Mouse (Mus musculus) embryo, embryonic 11 days (tissue): ENCODE data around the gene Armcx1.
"Not testable (repeated sequence)": the region's sequence is repeated elsewhere in the genome, so short reads cannot be mapped to it uniquely, and the experiment has no call there.

Source experiments
- DNase-seq: peaks from one replicate; pipeline ENCODE4 v3.0.0-alpha.2; 2015

Gene Armcx1

DNA sequence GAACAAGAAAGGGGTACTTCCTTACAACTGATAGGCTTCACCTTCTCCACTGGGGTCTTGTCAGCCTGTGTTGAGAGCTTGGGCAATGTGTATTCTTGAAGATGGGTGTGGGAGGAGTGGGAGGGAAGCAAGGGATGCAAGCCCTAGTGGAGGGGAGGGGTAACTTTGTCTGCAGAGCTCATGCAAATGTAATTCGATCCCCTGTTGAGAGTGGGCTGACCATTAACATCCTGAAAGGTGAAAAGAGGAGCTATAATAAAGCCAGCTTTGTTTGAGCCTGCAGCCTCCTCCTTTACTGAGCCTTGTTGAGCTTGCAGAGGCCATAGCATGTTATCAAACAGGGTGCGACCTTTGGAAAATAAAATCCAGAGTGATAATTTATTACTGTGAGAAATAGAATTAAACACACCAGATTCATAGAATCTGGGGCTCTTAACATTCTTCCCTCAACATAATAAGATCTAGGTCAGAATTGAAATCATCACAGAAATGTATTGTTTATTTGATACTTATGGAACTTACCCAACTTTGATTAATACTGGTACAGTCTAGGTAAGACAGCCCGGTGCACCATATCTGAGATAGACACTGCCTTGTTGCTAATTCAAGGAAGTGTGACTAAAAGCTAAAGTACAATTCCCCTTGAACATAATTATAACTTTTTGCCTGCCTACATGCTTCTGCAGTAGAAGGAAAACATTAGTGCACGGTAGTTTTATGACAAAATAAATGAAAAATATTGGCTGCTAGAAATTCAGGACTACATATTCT lies 45.9 kb downstream of the Armcx1 start:
- not testable (repeated sequence) for DNase-seq
